Mouse (Mus musculus) cerebellum, postnatal 14 days (tissue): ENCODE data around the gene Cym.
A peak's percentile ranks its signal among the peaks of the same experiment; 100 is the strongest.

ENCODE experiments used
- DNase-seq, 2 experiments: peaks; one replicate each; pipeline ENCODE4 v3.0.0; 2021; ENCODE audit warnings: mixed read lengths in 2 of 2

The Cym gene

DNA sequence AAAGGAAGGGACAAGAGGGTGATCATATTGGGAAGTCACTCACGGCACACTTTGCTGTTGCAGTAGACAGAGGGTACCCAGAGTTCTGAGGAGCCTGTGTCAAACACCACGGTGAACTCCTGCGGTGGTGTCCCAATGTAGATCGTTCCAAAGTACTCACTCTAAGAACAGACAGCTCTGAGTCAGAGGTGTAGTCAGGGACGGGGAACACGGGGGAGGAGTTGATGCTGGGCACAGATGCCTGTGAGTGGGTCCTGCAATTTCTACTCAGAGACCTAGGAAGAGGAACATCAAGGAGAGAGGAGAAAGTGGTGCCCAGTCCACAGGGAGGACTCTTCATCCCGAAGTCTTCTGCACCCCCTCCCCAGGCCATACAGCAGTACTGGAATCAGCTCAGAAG is 3.0 kb downstream of the Cym start:
- no peak for DNase-seq

DNA sequence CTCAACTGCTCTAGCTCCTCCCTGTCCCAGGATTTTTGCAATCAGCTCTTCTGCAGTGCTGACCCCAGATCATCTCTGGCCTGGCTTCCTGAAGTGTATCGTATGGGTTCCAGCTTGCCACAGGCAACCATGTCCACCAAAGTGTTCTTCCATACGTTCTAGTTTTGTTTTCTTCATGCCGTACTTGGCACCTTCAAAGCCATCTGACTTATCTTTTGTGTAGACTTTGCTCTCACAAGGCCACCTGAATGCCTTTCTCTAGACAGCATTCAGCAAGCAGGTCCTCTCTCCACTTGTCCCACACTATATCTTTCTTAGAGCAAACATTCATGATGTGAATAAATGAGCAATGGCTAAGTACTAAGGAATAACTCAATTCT is 4.4 kb downstream of the Cym start:
- no peak for DNase-seq

DNA sequence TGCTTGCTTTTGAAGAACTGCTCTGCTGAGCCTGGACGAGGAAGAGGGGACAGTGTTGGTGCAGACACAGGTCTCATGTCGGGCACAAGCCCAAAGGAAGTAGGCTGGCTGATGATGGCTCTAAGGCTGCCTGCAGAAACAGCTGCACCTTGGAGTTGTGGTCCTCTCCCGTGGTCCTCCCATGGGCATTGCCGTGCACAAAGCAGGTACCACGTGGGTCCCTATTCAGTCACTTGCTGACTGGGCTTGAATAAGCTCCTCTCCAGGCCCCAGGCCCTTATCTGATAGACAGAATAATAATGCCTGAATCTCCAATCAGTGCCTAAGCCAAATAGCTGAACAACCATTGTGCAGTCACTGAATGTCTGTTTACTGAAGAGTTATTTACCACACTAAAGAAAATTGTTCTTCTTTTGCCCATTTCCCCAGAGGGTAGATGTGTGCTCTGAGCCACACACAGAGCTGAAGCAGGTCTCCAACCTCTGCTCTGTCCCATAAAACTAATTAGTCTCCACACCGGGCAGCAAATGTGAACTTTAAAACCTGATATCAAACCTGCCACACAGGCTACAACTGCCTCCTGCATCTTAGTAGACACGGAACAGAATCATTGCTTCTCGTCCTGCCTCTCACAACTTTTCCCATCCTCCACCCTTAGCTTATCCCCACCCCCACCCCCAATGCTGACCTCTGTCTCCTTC is 5.0 kb downstream of the Cym start:
- DNase-seq, result no peak

DNA sequence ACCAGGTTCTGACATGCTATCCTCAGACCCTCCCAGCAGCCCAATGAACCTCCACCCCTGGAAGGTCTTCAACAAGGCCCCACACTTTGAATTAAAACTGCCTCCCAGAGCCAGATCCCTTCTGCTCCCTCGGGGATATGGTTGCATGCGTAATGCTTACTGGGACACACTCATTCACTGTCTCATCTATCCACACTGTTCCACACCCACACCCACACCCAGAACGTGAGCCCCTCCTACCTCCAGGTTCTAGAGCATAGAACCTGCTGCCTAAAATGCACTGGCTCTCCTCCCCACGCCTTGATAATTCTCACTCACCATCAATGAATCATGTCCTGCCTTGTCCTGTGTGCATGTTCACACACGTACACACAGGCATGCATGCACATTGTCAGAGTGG is 6.9 kb downstream of the Cym start:
- no peak for DNase-seq

DNA sequence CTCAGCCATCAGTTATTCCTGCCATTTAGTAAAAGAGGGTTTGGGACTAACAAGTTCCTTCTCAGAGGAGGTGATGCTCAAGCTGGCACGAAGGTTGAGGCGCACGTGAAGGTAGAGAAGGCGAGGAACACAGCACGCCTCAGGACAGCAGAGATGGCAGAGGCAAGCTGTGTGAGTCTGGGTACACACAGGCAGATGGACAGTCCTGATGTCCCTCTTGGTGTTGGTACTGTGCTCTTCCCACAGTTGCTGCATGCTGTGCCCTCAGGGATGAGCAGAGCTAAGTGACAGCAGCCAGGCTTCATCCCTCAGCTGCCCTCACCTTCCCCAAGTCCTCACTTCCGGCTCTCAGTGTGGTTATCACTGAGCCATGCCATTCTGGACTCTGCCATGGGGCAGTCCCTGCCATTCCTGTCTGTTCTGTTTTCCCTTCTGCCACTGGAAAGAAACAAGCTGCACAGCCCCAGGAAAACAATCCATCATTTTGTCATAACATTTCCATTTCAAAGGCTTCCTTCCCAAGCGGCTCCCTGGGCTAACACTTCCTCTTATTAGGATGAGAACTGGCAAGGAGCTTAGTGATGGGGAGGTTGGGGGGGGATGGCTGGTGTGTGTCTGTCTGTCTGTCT is 13.8 kb downstream of the Cym start:
- no peak for DNase-seq

DNA sequence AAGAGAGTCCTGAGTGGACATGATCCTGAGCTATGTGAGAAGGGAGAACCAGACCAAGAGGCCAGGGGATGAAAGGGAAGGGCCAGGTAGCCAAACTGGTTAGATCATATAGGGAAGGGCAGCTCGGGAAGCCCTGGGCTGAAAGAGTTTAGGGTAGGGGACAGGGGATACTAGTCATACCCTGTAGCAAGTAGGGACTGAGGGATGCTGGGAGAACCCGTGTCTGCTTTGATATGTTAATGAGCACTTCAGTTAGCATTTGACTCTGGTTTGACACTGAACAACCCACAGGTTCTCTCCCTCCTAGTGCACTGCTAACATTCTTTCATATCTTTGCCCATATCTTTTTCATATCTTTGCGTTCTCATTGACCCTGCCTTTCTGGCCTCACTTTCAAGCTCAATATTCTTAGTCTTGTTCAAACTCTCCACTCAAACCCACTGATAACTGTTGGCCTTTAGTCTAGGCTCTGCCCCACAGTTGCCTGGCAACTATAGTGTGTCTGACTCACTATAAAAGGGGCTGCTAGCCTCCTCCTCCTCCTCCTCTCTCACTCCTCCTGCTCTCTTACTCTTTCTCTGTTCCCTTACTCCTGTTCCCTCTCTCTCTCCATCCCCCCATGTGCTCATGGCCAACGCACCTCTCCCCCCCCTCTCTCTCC is 14.9 kb downstream of the Cym start:
- no peak for DNase-seq

DNA sequence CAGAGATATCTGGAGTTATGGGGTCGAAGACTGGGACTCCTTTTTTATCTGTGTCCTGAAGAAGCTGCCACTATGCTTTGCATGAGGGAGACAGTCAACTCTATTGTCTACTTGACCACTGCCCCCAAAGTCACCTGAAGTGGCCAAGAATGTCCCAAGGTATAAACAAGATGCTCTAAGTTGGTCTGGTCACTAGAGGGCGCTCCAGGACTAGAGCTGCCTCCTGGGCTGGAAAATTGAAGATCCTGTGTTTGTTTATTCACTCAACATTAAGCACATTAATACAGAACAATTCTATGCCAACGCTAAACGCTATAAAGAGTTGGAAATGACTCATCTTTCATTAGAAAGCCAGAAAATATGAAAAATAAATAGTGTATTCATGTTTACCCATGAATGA is 15.5 kb downstream of the Cym start:
- peak; percentile 85 to 89 for DNase-seq

DNA sequence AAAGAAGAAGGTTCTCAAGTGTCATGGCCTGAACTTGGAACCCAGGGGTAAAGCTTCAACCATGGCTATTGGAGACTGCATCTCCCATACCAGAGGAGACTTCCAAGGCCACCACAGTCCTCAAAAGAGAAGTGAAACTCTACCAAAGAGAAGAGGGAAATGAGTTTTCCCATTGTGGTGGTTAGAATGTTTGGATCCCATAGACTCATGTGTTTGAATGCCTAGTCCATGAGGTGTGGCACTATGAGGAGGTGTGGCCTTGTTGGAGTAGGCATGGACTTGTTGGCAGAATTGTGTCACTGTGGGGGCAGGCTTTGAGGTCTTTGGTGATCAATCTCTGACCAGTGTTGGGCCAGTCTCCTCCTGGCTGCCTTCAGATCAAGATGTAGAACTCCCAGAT is 16.4 kb downstream of the Cym start:
- no peak for DNase-seq

DNA sequence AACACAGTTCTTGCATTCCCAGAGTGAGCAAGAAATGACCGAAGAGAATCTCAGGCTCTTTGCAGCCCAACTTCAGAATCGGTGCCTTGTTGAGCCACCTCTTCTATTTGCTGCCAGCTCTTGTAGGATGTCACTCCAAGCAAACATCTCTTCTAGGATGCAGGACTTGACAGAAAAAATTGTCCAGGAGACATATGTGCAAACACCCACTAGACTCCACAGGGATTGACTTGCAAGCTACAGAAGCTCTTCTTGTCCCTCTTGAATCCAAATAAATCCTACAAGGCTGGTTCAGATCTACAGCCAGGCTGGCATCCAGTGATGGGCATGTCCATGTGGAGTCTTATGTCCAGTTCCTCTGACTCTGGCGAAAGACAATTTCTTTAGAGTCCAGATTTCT is 17.1 kb downstream of the Cym start:
- no peak for DNase-seq

DNA sequence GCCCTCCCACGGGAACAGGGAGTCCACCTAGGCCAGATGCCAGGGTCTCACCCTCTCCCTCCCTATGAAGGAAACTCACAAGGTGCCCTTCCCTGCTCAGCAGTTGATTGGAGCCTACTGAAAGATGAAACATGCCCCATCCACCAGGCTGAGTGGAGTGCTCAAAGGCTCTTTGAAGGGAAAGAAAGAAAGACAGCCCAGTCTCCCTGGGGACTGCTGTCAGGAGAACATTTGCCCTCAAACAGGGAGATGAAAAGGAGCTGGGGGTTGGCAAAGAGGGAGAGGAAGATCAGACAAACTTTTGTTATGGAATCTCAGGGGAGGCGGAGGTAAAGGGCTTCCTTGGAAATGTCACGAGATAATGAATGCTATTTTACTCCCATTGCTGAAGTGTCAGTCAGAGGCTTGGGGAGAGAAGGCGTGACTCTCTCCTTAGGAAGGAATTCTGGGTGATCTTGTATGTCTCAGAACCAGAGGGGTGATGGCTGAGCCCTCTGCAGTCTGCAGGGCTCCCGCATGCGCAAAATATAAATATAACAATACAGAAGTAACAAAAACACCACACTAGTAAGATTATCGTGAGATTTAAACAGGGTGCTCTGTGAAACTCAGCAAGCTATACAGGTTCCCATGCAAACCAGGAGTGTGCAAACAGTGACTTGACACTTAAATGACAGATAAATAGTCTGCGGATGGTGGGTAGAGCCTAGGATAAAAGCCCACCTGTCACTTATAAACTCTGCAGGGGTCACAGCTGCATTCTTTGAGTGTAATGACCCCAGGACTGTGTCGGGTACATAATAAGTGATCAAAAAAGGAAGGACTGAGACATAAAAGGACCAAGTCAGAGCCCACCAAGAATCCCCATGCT is 20.0 kb downstream of the Cym start:
- no peak for DNase-seq

DNA sequence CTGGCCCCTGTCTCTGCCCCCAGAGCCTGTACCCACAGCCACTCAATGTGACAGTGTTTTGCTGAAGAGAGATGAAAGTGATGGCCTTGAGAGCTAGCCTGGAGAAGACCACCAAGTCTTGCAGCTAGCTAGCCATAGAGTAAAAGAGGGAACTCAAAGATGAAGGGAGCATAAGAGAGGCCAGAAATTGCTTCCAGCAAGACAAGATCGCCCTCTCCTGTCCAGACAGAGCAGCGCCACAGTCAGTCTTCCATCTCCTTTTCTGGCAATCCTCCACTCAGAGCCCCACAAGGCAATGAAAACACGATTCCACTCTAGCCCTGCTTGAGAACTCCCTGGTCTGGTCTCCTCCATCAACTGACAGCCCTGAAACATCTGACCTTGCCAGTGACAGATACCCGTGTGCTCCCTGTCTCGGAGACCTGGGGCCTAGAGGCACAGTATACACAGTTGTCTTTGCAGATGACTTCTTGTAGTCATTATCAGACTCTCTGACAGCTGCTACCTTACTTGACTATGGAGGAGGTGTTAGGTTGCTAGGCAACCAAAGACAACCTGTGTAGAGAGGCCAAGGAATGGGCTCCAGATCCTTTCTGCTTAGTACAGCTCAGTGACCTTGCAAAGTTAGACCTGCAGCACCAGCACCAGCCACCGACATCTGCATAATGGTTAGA is 33.2 kb downstream of the Cym start:
- peak; percentile 88 to 89 for DNase-seq

DNA sequence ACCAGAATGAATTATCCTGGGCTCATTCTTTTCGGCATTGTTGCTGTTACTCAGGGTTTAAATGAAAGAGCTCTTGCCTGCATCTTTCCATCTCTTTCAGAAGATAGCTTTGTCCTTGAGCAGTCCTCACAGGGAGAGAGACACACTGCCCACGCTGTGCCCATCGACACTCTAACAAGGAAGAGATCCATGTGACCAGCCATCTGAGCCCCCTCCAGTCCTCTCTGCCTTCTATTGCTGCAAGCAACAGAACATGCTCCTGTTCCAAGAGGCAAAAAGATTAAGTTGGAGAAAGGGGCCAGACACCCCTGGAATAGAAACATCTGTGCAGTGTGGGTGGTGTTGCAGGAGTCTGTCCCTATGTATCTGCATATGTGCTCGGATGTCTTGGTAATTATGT is 34.5 kb downstream of the Cym start:
- DNase-seq, result no peak

DNA sequence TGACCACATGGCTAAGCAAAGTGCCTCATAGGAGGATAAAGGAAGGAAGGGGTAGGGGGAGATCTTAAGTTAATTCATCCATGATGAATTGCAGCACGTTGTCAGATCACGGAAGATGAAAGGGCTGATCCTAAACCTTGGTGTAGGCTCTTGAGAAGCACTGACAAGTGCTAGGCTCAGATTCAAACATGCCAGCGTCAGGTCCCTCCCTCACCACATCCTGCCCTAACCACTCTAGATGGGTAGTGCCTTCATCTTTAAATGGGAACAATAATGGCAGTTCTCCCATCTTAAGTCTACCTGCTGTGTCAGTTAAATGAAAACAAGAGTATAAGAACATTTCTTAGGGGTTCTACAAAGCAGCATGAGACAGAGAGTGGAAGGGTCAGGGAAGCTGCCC is 35.9 kb downstream of the Cym start:
- DNase-seq, result no peak

DNA sequence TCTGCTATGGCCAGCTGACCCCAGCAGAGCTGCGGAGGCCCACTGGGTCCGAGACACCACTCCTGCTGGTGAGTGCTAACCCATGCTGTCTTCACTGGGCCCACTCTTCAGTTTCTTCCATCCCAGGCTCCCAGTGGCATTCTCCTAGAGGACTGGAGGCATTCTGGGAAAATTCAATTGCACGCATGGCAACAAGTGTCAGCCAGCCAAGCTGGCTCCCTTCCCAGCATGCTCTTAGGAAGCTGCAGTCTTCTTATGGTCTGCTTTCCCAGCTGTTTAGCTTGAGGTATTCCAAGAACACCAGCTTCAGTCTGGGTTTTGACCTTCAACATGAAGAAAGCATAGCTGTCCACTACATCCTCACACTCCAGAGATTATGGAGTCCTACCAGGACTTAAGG is 38.4 kb downstream of the Cym start:
- DNase-seq, result peak in 1 of 2 experiments; percentile 52

DNA sequence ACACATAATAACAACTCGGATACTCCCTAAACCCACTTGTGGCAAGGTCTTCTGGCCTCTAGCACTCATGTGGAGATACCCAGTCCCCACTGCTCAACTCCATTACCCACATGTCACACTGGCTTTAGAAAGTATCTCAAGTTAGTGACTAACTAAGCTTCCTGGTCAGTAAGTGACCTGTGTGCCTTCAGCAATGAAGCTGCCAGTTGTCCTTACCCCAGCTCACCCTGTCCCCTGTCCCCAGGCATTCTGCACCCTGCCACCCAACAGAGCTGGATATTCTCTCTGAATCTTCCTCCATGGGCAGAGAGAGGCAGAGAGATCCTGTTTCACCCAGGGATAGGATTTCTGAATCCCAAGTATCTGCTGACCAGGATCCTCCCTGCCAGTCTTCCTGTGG is 38.8 kb downstream of the Cym start, which contains the start of gene Kcna10:
Gene Kcna10, plus strand, starts transcription at position 301 of the 400 bp plus-strand sequence.
- no peak for DNase-seq

DNA sequence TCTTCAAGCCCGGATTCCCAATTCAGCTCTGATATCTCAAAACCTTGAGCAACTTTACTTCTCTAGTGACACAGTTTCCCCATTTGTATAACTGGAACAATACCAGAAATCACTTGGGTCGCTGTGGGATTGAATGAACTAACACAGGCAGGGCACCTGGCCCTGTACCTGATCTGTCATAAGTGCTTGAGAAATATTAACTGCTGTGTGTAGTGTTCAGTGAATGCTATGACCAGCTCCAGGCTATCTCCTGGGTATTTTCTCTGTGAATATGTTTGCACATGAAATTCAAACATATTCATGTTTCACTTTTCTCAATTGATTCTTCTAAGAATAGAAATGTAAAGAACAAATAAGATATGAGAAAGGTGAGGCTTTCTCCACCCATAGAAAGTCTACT is 40.7 kb downstream of the Cym start:
- no peak for DNase-seq

DNA sequence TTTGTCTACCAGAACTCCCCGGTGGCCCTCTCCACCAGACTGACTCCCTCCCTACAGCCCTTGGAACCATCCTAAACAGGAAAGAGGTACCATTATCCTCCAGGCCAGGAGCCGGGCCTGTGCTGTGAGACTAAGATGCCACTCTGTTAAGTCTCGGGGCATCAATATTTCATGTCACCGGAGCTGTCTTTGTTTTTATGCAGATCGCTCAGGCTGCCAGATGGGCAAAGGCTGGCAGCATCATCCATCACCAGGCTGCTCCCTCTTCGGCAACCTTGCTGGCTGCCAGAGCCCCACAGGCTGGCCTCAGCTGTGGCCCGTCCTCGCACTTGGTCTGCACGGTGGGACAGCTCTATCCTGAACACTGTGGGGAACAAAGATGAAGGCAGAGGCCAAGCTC is 45.0 kb downstream of the Cym start:
- DNase-seq, result peak; percentile 74 to 81

DNA sequence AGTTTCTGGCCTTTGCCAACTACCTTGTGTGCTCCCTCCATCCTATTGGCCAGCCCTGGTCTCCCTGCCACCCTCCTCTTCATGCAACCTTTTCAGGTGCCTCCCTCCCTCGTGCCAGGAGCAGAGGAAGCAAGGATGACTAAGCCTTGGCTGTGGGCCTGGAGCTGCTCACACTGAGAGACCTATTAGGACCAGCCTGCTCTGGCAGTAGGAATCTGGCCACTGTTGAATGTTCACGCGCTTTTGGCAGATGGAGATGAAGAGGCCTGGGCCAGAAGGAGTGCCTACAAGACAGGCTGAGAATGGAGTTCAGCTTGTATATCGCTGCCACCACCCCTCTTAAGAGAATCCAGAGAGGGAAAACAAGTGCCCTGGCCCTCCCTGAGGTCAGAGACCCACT is 46.0 kb downstream of the Cym start:
- DNase-seq, result peak; percentile 98 to 99

DNA sequence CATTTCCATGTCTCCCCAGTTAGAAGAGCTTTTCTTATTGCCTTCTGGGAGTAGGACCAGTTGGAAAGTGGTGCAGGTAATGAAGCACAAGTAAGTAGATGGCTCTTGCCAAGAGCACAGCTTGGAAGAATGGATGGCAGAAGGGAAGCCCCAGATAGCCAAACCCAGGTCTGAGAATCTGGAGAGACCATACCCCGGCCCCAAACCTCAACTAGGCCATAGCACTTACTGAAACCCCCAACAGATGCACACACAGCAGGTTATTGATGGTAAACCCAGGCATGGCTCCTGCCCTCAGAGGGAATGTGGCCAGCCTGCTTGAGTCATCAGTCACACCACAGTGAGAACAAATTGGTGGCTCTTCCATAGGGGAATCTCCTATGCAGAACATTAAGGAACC is 49.0 kb downstream of the Cym start:
- DNase-seq, result peak; percentile 91 to 96

DNA sequence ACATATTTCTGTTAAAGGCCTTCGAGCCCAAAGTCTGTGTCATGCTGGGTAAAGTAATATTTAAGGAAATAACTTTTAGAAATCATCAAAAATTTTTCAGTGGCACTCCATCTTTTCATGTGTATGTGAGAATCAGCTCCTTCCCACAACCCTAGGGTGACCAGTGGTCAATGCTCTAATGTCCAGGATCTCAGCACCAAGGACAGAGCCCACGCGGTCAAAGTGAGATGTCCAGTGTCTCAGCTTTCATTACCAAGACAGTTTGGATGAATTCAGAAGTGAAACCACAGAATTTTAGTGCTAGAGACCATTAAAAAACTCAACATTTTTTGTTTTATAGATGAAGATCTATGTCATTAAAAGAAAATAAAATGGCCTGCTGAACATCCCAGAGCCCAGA is 49.6 kb downstream of the Cym start:
- no peak for DNase-seq

DNA sequence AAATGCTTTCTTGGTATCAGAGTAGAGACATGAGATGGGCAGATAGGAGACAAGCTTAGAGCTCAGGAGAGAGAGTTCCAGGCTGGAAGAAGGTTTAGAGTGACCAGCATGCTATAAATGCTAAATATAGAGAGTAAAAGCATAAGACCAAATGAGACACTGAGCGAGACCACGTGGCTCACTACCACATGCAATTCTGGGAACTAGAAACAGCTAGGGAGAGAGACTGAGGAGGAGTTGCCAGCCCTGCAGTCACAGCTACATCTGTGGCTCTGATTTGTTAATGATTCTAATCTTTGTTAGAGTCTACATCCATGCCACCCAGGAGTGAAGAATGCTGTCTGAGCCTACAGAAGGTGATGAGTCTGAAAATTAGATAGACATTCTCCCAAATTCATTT is 52.0 kb downstream of the Cym start:
- DNase-seq, result no peak

DNA sequence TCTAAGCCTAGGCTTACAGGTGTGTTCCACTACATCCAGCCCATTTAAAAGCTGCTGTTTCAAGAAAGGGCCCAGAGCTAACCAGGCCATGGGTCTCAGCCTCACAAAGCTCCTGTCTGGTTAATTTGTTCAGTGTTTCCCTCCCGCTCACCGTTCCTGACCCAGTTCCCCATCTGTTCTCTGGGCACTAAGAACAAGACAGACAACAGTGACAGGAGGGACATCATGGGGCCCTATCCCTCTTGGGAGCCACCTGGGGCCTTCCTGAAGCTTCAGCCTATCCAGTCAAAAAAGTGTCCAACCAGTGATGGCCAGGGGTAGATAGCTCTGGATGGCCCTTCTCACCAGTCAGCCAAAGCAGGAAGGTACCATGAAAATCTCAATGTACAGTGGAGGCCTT is 58.8 kb downstream of the Cym start:
- DNase-seq, result peak; percentile 39 to 68
